Mouse (Mus musculus): ENCODE data around the gene Syndig1.

Syndig1 gene

DNA sequence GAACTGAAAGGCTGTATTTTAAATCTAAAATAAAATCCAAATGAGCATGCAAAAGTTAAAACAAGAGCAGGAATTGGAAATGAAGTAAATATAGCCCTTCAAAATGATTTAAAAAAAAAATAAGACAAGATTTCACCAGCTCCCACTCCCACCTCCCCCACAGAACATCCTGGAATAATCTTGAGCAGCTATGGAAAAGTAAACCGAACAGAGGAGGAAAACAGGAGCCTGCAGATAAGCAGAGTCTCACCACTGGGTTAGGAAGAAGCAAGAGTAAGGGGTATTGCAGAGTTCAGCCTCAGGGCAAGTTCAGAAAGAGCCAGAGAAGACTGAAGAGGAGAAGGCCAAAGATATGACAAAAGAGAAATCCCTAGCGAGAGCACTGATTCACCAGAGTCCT is 48.9 kb downstream of the Syndig1 start:
- DNase-seq (ENCODE audit: low spot score), result no peak

DNA sequence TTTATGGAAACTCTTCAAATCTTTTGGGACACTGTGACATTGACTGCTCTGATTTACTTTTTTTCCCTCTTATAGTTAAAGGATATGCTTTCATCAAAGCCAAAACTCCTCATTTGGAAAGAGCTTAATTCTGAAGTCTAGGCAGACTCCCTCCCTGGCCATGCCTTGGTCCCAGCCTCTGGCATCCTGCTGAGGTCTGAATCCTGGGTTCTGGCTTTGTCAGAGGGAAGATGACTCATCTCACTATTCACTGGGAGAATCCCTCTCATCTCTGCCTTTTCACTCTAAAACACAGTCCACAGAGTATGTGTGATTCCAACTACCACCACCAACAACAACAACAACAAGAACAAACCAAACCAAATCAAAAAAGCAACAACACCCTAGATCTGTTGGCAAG is 58.6 kb downstream of the Syndig1 start:
- no peak for DNase-seq (ENCODE audit: low spot score)

DNA sequence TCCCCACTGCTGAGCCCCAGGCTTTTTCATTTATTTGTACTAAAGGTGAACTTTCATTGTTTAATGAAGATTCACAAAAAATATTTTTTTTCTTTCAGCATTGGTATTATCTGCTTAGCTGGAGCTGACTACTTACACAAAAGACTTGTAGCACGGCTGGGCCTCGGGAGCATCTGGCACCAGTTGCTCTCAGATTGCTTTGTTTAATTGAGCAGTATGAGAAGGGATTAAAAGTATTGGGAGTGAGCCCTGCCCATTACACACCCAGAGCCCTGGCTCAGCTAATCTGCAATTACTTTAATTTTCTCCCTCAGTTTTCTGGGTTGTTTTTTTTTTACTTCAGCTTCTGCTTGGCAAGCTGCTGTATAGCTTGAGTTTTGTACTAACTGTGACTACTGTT is 62.6 kb downstream of the Syndig1 start:
- no peak for DNase-seq (ENCODE audit: low spot score)

DNA sequence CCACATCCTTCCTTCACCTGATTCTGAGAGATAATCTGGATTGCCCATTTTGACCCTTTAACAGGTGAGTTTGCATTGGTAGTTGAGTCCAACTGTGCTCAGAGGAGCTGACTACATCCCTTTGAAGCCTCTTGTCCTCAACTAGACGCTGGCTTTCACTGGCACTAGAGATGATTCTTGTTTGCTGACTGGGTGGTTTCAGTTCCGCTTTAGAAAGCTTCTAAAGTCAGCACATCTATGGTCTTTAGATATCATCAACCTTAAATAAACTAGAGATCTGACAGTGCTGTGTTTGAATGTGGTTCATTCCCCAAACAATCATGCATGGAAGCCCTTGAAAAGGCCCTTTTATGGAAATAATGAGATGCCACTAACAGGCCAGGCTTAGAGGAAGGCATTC is 67.3 kb downstream of the Syndig1 start:
- DNase-seq (ENCODE audit: low spot score), result no peak

DNA sequence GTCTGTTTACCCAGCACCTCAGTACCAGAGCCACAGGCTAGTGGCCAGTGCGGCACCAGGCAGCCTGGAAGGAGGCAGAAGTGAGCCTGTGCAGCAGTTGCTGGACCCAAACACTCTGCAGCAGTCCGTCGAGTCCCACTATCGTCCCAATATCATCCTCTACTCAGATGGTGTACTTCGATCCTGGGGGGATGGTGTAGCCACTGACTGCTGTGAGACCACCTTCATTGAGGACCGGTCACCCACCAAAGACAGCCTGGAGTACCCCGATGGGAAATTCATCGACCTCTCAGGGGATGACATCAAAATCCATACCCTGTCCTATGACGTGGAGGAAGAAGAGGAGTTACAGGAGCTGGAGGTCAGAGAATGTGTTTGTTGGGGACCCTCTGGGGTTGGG is 70.6 kb downstream of the Syndig1 start:
- no peak for DNase-seq (ENCODE audit: low spot score)

DNA sequence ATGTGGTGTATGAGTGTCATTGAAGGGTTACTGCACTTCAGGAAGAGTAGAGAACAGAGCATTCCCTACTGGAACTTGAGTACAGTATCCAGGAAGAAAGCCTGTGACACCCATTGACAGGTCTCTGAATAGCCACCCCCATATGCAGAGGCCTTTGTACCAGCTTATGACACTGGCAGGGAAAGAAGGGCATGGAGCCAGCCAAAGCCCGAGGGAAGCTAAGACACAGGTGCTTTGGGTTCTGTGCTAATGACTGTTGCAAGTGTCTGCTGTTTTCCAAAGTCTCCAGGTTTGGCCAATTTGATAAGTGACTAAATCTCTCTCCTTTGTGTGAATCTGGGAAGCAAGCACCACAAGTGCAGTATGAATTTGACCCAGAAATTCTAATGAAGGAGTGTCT is 71.6 kb downstream of the Syndig1 start:
- DNase-seq (ENCODE audit: low spot score), result no peak

DNA sequence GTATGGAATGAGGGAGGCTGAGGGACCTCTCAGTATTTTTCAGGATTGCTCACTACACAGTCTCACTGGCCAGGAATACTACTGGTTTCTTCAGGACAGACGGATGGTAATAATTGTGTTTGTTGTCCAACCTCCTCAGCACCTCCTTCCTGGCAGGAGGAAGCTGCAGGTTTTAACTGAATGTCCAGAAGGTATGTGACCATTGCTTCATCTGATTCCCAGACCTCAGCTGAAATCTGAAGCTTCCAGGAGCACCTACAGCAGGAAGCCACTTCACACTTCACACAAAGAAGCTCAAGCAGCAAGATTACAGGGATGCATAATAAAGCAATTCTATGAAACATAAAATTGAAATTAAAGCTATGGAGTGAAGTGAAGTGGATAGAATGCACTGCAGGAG is 75.4 kb downstream of the Syndig1 start:
- no peak for DNase-seq (ENCODE audit: low spot score)

DNA sequence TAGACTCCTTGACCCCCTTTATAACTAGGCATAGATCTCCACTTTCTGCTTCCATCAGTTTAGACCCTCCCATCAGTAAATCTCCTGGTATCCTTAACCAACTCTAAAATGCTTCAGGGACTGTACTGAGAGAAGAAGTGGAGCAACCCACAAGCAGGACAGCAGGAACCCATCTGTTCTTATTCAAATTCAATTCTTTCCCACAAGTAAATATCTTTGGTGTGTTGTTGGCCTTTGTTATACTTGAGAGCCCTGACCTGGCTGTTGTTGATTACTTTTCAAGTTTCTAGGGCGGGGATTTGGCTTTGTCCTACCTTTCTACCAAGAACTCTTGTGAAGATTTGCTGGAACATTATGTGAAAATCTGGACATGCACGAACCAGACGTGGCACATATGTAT is 77.7 kb downstream of the Syndig1 start:
- no peak for DNase-seq (ENCODE audit: low spot score)

DNA sequence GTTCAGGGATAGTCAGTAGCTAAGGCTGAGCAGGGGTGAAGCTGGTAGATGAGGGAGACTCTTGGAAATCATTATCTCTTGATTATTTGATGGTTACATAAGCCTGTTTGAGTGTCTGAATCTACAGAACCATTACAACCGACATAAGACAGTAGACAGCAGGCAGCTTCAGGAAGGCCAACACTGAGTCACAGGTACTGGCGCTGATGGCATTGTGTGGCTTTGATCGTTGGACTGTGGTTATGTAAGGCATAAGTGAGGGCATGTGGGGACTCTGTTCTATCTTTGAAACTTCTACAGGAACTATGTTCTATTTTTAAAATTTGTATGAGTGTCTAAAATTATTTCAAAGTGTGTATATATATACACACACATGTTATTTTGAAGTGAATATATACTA is 88.2 kb downstream of the Syndig1 start:
- no peak for DNase-seq (ENCODE audit: low spot score)

DNA sequence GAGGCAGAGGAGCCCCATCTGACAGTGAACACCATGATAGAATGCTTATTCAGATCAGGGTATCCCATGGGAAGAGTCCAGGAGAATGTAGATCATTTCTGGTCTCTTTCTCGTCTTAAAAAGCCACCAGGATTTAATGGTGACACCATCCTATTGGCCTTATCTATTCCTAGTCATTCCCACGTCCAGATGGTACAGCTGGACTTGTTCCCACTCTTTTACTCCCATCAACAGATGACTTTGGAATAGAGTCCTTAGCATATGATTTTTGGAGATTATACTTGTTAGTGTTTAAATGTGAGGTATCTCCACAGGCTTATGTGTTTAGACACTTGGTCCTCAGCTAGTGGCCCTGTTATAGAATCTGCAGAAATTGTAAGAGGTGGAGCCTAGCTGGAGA is 94.5 kb downstream of the Syndig1 start:
- DNase-seq (ENCODE audit: low spot score), result no peak

DNA sequence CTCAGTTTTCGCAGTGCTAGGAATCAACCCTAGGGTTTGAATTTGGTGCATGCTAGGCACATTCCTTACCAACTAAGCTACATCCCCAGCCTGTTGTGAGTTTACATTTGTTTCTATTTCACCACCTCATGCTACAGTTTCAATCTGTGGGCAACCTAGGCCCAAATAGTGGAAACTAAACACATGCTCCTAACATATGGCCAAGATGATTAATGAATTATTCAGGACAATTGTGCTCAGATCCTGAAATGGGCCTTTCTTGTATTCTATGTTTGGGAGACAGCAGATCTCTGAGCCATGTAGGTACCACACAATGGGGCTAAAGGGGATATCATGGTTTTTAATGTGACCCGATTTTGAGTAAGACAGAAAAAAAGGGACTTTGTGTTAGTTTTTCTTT is 96.9 kb downstream of the Syndig1 start:
- DNase-seq (ENCODE audit: low spot score), result no peak

DNA sequence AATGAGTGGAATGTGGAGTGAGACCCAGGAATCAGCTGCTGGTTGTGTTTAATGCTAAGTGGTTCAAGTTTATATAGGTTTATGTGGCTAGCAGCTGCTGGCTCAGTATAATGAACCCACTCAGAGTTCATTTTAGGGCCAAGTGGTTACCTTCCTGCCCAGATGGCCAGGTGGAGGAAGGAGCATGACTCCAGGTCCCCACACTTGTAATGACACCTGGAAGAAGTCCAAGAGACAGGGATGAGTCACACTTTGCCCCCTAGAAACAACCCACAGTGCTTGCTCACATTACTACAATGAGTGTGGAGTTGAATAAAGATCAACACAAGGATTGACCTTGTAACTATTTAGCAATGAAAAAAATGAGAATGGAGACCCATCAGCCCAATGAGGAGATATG is 98.0 kb downstream of the Syndig1 start:
- no peak for DNase-seq (ENCODE audit: low spot score)

DNA sequence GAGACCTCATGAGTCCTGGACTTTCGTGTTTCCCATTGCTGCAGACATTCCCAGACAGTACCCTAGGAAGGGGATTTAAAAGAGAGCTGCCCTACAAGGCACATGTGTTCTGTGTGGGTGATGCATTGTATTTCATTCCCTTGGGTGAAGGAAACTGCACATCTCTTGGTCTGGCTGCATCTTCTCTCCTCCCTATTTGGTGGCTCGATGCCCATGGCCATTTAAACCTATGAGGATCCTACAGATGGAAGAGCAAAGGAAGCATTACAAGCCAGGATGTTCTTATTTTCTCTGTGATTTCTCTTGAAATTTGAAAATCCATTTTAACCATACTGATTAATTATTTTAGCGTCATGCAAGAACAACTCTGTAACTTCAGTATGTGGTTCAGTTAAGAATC is 98.5 kb downstream of the Syndig1 start:
- DNase-seq (ENCODE audit: low spot score), result no peak

DNA sequence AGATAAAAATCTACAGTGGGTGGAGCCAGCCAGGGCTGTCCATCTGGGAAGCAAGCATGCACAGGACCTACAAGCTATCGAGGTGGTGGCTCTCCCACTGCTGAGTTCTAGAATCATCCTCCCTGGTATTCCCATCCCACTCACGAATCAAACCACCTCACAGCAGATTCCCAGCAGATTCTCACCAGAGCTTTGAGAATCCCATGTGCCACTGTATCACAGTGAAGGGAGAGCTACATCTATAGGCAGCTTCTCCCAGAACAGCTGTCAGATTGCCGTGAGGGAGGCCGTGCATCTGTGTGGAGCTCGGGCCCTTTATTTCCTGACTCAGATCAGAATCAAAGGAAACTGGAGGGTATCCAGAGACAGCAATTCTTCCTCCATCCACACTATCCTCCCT is 101.0 kb downstream of the Syndig1 start:
- DNase-seq (ENCODE audit: low spot score), result no peak

DNA sequence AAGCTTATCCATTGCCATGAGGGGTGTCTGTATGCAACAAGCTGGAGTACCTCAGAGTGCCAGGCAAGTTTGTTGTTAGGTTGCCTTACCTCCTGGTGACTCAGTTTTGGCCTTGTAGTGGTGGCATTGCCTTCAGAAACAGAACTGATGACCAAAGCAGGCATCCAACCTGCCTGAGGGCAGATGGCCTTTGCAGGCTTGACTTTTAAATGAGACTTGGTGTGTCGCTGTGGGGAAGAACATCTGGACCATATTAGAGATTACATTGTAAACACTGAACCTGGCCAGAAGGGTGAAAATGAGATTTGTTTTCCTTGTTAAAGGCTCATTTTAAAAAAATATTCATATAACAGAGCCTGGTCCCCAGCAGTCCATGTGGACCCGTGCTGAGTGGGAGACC is 102.1 kb downstream of the Syndig1 start:
- DNase-seq (ENCODE audit: low spot score), result no peak

DNA sequence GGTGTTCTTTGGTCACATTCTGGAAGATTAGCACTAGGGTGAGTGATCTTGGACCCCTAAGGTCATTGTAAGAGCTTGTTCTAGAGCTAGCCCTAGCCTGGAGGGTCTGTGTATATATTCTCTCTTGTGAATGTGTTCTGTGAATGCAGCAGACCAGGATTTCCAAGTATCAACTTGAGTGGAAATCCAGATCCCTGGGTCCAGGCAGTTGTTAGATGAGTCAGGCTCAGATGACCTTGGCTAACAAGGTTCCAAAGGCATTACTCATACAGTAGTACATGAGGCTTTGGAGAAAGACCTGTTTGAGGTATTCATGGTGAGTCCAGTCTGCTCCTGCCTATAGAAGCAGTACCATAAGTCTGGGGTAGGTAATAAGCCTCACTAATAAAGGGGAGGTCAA is 103.1 kb downstream of the Syndig1 start:
- DNase-seq (ENCODE audit: low spot score), result no peak

DNA sequence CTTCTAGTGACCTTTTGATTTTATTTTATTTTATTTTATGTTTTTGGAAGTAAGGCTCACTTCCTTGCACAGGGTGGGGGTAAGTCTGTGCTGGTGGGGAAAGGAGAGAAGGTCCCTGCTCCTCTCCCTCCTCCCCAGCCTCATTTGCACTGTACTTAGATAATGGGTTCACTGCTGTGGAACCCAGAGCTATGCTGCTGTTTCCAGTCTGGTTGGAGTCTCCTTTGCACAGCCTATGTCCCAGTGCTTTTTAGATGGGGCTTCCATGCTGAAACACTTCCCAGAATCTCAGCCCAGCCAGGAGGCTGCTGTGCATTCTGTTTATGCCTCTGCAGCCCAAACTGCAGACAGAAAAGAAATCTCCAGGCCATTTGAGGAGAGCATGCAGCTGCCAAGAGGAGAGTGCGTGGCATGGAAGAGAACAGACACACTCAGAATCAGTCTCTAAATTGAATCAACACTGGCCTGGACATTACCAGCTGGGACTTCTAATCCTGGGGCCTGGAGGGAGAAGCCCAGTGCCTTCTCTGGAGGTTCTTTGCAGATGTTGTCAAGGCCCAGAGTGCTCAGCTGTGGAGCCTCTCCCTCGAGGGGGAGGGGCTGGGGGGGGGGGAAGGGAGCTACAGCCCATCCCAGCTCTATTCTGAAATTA is 104.4 kb downstream of the Syndig1 start:
- DNase-seq (ENCODE audit: low spot score), result no peak

DNA sequence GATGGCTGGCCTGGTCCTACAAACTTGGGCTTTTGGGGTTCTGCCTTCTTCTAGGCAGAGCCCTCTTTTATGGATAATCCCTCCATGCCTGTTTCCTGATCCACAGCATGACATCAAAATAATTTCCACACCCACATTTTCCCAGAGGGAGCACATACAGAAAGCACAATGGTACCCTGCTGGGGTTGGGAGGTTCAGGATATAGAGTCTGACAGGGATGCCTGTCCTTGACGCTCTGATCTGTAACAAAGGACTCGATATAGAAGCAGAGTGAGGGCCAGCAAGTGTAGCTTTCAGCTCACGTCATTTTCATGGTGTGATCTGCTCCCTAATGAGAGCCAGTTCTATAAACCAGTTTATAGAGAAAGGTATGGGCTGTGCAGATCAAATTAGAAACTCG is 105.1 kb downstream of the Syndig1 start:
- no peak for DNase-seq (ENCODE audit: low spot score)

DNA sequence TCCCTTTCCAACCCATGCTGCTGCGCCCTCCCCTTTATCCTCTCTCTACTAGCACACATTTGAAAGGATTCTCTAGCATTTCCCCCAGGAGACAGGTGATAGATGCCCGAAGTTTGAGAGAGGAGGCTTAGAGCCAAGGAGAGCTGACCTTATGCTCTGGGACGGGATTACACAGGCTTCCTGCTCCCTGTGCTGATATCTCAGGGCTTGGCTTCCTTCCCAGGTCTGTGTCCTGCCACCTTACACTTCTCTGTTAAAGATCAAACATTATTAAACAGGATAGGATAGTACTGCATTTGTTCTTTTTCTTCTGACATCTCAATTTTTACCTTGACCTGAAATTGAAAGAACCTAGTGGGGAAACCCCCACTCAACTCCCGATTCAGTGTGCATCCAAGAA is 109.8 kb downstream of the Syndig1 start:
- DNase-seq (ENCODE audit: low spot score), result no peak

DNA sequence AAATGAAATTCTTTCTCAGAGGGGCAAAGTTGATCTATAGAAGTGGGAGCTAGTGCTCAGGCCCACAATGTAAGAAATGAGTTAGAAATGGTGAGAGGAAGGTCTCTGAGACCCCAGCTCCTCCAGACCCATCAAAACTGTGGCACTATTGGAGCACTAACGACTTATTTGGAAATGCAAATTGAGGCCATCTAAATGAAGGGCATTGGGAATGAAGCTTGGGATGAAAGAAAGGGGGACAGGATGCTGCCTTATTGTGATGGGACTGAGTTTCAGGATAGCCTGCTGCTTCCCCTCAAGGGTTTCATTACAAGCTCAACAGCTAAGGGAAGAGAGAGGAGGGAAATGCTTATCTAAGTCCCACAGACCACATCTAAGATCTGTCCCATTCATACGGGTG is 110.6 kb downstream of the Syndig1 start:
- no peak for DNase-seq (ENCODE audit: low spot score)

DNA sequence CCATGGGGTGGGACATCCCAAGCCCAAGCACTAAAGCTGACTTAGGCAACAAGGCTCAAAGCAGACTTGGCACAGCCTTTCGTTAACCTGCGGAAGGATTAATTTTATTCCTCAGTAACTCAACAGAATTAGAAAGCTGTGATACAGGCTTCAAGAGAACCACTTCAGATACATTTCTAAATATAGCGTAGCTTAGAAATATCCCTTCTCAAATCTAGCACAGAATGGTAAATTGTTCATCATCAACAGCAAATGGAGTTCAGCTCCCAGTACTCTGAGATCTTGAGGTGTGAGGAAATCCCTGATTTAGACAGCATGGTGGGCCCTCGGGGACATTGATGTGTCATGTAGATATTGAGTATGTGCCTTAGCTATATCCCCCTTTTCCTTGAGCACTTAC is 121.6 kb downstream of the Syndig1 start:
- DNase-seq (ENCODE audit: low spot score), result no peak

DNA sequence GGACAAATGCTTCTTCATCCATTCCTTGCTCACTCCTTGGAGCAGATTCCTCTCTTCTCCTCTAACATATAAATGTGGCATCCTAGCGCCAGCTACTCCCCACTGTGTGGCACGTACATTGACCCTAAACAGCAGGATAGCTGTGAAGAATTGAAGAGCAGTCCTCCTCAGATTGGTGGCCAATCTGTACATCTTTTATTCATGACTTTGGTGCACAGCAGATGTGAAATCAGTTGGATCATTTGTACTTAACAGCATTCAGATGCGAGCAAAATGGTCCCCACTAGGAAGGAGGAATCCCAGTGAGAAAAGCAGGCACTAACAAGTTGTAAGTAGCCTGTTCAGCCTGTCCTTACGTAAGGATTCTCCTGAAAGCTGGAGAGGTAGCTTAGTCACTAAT is 142.0 kb downstream of the Syndig1 start:
- DNase-seq (ENCODE audit: low spot score), result no peak

DNA sequence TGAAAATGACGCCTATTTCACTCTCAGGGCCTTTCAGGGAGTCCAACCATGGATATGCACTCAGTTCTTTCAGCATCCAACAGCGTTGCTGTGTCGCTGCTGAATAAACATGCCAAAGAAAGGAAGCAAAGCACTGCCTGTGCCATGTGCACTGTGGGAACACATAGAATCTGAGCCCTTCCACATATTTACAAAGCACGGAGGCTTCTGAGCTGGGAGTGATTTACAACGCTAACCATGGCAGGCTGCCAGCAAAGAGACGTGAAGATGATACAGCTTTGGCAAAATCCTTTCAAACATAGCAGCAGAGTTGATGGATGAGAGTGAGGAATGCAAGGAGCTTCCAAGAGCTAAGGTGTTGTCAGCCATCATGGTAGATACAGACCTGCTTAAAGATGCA is 144.6 kb downstream of the Syndig1 start:
- no peak for DNase-seq (ENCODE audit: low spot score)

DNA sequence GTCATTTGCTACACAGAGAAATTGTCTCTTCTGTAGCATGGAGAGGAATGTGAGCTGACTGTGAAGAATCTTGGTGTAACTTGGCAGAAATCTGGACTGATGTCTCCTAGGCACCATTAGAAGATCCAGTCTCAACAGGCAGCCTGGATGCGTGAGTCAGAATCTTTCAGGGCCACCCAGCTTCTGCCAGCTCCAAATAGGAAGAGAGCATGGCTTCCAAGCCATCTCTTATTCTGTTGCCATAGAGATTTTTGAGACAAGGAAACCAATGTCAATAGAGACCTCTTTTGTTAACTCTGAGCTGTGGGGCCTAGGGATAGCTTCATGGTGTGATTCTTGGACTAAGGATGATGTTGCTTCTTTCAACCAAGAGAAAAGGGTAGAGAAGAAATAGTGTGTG is 151.4 kb downstream of the Syndig1 start:
- DNase-seq (ENCODE audit: low spot score), result no peak

DNA sequence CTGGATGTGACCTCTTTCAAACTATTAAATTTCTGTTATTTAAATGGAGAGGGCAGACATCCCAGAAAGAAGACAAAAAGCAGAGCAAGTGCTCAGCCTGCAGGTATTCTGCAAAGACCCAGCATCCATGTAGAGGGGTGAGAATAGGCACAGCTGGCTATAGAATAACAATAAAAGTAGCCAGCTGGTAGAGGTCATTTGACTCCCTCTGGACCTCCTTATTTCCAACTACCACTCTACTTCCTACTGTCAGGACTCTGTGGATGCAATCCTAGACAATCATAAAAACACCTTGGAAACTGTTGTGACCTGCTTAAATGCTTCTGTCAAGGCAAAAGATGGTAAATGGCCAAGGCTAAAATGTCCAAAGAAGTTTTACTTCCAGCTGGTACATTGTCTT is 153.5 kb downstream of the Syndig1 start:
- DNase-seq (ENCODE audit: low spot score), result no peak

All from MN1 (cell line).